Mouse (Mus musculus): ENCODE results near the gene Fam198a. TPM values are rescaled to one million over a fixed set of nuclear protein-coding genes. Genes with fewer than 3 reads are reported as not detected.
"Not testable (repeated sequence)": the region's sequence is repeated elsewhere in the genome, so short reads cannot be mapped to it uniquely, and the experiment has no call there.

The Fam198a gene
- total and polyA plus RNA-seq, 3 experiments, result 0.78 to 1.6 (median 1.5) TPM

DNA sequence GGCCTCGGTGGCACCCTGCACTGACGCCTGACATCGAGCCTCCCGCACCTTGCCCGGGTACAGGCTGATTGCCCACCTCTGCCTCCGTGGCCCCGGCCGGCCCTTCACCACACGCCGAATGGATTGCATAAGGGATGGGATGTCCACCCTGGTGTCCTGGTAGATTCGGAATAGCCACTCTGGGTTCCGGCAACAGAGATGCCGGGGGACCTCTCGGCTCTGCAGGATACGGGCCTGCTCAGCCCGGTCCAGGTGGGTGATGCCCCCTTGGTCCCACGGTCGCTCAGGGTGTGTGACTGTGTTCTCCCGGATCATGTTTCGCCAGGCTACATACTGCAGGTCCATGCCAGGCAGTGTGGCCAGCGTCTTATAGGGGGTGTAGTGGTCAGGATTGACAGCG lies 31.4 kb downstream of the Fam198a start:
- DNase-seq, result no peak

DNA sequence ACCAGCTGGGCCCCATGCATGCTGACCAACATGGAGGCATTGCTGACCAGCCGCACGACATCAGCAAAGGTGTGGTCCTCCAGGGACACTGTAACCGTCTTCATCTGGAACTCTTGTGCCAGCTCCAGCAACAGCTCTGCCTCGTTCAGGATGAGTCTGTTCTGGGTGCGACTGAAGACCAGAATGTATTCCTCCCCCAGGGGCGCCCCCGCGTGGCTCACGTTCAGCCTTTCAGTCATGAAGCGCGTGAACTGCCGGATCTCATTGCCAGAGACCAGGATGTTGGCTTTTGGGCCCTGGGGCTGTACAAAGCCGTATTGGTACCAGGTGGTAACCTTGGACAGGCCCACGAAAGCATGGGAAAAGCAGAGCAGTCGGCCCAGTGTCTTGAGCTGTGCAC lies 31.9 kb downstream of the Fam198a start:
- no peak for DNase-seq

DNA sequence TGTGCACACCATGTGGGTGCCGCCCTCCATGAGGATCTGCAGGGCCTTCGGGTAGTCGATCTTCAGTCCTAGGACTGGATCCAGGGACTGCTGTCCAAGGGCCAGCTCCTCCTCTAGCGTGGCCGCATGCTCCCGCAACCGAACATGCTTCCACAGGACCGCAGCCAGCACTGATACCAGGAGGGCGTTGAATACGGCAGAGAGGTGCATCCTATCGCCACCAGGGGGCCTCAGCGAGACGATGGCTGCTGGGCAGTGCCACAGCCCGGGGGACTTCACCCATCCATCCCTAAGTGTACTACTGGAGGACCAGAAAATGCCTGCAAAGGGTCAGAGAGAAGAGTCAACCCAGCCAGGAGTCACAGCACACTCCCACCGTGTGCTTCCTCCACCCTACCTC lies 32.7 kb downstream of the Fam198a start:
- DNase-seq, result peak; percentile 78

DNA sequence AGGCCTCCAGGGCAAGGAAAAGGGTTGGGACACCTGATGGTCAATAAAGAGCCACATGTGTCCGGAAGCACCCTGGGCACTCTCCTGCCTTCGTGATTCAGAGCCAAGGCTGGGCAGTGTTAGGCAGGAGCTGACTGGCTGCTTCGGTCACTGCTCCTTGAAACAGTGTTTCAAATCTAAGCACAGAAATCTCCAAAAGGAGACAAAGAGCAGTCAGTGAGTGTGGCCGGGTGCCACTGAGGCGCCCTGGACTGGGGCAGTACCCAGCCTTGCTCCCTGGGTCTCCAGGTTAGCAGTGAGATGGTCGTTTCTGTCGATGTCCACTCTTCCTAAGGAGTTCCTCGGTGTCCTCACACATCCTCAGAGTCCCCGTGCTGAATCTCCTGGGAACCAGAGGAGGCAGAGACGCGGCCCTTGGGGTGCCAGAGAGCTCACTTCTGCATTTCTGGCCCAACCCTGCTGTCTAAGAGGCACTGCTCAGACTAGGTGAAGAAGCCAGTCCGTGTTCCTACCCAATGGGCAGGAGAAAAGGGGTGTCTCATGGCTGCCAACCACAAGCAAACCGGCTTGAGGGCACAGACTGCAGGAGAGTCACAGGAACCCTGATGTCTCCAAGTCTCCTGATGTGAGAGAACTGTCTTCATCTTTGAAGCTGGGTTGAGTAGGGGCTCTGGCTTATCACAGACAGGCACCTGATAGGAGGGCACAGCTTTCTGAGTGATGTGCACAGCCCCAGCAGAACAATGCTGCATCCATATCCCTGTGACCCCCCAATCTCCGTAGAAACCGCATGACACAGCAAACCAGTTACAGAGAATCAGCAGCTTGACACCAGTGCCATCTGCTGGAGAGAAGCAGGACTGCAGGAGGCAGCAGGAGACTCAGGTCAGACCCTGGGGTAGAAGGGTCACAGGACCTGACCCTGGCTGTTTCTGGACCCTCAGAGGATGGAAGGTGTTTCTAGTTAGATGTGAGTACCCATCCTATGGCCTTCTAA lies 34.0 kb downstream of the Fam198a start:
- DNase-seq, result peak; percentile 69

- no peak for DNase-seq
Observed at GRCm38 (mm10) chr9:121988910-121989309, 38.1 kb downstream of the Fam198a start.

- DNase-seq, result no peak
Observed at GRCm38 (mm10) chr9:121989536-121989935, 38.7 kb downstream of the Fam198a start.

DNA sequence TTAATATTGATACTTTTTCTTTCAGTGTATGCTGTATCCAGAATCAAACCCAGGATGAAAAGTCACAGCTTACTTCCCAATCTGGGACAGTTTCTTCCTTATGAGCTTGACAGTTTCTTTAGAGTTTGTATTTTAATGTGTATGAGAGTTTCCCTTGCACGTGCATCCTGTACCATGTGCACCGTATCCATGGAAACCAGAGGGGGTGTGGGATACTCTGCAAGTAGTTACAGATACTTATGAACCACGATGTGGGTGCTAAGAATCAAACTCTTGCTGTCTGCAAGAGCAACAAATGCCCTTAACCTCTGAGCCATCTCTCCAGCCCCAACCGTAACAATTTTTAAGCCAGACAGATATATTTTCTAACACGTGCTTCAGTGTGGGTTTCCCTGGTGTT lies 40.3 kb downstream of the Fam198a start:
- no peak for DNase-seq

DNA sequence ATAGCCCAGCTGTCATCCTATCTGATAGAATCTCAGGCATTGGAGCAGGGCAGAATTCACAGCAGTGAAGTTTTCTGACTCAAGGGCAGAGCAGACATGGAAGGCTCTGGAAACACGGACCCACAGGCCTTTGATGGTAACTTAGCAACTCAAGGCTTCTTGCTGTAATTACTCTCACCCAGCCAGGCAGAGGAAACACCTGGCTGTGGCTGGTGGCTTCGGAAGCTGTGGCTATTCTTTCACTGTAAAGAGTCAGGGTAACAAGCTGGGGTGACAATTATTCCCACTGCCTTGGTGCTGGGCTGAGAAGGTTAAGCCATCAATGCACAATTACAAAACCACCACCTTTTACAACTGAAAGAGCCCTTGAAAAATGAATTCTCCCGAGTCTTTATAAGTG lies 42.3 kb downstream of the Fam198a start:
- DNase-seq, result no peak

DNA sequence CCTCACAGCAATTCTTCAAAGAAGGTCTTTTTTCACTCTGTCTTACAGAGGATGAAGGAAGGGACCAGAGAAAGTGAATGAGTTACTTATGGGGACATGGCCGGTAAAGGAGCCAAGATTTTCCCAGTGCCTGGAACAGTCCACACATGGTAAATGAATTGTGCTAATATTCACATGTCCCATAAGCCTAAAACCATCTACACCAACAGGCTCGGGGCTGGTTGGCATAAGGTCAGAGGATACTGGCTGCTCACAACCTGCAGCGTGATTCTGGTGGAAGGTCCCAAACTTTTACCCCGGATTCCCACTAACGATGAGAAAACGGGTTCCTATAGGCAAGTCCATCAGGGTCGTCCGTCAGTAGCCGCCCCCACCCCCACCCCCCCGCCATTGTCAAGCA lies 44.3 kb downstream of the Fam198a start:
- DNase-seq, result no peak

DNA sequence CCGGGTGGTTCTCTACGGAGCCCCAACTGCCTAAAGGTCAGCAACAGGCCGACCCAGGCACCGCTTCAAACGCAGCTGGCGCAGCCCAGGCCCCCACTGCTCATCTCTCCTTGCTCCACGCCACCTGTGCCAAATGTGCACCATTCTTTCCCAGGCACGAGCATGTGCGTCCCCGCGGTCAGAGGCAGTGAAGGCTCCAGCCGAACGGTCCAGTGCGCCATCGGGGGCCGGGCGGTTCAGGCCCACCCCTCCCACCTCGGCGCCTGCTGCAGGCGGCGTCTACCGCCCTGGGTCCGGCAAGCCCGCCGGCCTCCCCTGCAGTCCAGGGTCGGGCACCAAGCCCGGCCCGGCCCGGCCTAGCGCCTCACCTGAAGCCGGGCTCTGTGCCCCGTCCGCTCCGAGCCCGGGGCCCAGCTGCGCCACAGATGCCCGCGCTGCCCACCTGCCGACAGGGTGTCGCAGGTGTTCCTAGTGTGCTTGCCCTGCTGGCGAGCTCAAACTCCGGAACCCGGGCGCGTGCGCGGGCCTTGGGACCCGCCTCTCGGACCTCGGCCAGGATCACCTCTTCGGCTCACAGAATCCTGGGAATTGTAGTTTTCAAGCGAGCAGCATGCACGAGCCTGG lies 44.8 kb downstream of the Fam198a start:
- DNase-seq, result peak; percentile 93

DNA sequence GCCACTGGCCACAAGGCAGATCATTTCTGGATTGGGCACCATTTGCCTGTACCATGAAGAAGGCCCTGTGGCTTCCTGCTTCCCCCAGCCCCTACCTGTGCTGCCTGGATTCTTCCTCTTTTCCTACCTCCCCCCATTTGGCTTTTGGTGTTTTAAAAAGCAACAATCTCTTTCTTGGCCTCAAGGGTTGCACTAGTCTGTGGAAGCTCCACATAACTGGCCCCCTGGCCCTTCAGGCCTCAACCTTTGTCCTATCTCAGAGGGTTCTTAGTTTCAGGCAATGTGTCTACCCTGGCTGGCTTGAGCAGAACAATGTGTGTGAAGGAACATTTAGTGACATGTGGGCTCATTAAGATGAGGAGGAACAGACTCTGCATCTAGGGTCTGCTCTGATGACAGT lies 46.2 kb downstream of the Fam198a start, which contains the start of gene Pomgnt2:
TSS of gene Pomgnt2 (minus strand) at position 101 of the 400 bp plus-strand sequence.
- DNase-seq, result no peak

GRCm38 (mm10) chr9:121997978-121998377 lies 47.2 kb downstream of the Fam198a start:
- no peak for DNase-seq

GRCm38 (mm10) chr9:122006175-122006574 lies 55.4 kb downstream of the Fam198a start:
- DNase-seq, result no peak

GRCm38 (mm10) chr9:122006609-122007008 lies 55.8 kb downstream of the Fam198a start:
- DNase-seq, result no peak

DNA sequence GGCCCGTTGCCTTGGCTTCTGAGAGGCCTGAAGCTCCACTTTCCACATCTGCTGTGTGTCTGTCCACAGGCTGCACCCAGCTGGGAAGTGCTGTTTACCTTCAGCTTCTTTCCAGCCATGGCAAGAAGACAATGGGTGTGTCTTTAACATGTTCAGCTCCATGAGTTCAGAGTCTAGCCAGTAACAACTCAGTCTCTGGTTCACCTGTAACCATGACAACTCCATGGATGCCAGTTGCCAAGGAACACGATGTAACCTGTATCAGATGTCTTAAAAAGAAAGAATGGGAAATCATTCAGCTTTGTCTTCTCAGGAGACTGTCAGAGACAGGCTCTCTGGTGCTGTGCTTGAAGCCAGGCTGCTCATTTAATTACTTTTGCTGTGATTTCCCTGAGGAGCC lies 58.1 kb downstream of the Fam198a start:
- no peak for DNase-seq

DNA sequence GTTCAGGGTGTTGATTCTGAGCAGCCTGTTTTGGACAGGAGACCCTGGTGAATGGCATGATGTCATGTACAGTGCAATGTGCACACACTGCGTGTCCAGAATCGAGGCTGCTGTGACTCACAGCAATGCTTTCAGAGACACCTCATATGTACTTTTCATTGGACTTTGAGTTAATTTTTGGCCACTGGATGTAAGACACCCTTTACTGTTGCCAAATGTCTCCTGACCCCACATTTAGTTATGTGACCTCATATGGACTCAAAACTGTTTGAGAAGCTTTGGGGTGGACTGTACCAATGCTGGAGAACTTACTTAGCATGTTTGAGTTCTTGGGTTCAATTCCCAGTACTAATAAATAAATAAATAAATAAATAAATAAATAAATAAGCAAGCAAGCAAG lies 60.0 kb downstream of the Fam198a start:
- DNase-seq, result no peak

DNA sequence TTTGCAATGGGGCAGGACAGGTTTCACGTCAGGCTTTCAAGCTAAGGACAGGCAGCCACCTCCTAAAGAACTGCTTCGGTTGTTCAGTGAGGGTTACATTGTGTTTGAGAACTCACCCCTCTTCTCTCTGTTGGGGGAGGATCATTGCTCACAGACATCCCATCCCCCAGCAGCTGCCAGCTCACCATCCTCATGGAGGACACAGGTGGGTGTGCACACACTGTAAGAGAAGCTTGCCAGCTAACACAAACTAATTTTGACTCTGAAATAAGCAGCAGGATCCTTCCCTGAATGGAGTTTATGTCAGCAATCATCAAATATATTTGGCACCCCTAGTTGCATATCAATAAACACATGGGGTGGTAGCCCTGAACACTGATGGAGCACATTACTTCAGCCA lies 62.0 kb downstream of the Fam198a start:
- DNase-seq, result no peak

- no peak for DNase-seq
Observed at GRCm38 (mm10) chr9:122013629-122014028, 62.8 kb downstream of the Fam198a start.

- peak; percentile 81 for DNase-seq
Observed at GRCm38 (mm10) chr9:122014241-122014667, 63.5 kb downstream of the Fam198a start.

DNA sequence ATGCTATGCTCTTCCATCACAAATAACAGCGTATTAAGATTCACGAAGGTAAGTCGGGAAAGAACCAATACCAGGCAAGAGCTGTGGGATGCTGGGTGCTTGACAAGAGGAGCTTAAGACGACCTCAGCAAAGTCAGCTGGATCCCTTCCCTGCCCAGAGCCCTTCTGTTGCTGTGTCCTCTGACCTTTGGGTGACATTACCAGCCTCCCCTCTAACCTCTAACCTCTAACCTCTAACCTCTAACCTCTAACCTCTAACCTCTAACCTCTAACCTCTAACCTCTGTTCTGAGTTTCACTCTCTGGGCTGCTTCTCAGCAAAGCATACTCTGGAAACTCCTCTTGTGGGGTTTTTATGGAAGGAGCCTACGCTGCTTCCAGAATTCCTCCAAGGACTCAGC lies 67.3 kb downstream of the Fam198a start:
- no peak for DNase-seq

GRCm38 (mm10) chr9:122018782-122019395 lies 68.1 kb downstream of the Fam198a start:
- DNase-seq, result peak; percentile 79

DNA sequence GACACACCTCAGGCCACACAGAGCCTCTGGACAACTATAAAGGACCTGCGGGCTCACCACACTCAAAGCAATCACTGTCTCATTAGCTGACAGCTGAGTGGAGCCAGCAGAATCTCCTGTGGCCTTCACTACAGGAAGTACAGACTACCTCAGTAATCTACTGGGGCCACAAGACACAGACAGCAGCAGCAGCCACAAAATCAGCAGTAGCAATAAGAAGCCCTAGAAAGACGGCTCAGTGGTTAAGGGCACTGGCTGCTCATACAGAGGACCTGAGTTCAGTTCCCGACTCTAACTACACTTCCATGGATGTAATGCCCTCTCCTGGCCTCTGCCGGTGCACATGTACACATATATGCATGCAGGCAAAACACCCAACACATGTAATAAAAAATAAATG lies 69.5 kb downstream of the Fam198a start:
- DNase-seq, result no peak

- not testable (repeated sequence) for DNase-seq
Observed at GRCm38 (mm10) chr9:122021171-122021570, 70.4 kb downstream of the Fam198a start.
